Mouse (Mus musculus) erythroblast, embryonic 14.5 days (primary cell): ENCODE measurements around the gene Nsmce1. TPM values are rescaled to one million over a fixed set of nuclear protein-coding genes. Genes with fewer than 3 reads are reported as not detected.
A peak's percentile ranks its signal among the peaks of the same experiment; 100 is the strongest.

Source experiments
- H3K27me3 ChIP-seq: 2 replicates; pipeline ENCODE4 v1.6.1; 2012; ENCODE audit warnings: inconsistent platforms; ENCODE audit not compliant: control insufficient read depth
- H3K36me3 ChIP-seq: 2 replicates; pipeline ENCODE4 v1.6.1; 2012; ENCODE audit warnings: mild to moderate bottlenecking, inconsistent platforms; ENCODE audit not compliant: control insufficient read depth
- H3K4me1 ChIP-seq: 2 replicates; pipeline ENCODE4 v1.6.1; 2012; ENCODE audit warnings: inconsistent platforms; ENCODE audit not compliant: control insufficient read depth
- H3K4me3 ChIP-seq: replicated peaks from 2 replicates; pipeline ENCODE3; 2012; ENCODE audit warnings: moderate library complexity, mild to moderate bottlenecking, inconsistent platforms
- H3K9me3 ChIP-seq: 2 replicates; pipeline ENCODE4 v1.6.1; 2012; ENCODE audit warnings: low read length, inconsistent platforms, mixed read lengths; ENCODE audit not compliant: control insufficient read depth
- GATA1 ChIP-seq: IDR thresholded peaks from 2 replicates; pipeline ENCODE4 v1.6.1; 2012; ENCODE audit warnings: low read length, inconsistent platforms, mixed read lengths
- TAL1 ChIP-seq: IDR thresholded peaks from 3 replicates; pipeline ENCODE4 v1.6.1; 2012; ENCODE audit warnings: low read length, inconsistent platforms, mixed read lengths
- polyA plus RNA-seq: library from polyadenylated mRNA; stranded (reverse); fragments of >175 nt; gene quantifications from 2 replicates; pipeline ENCODE4 v1.2.3, GENCODE M21; 2012

The Nsmce1 gene
- polyA plus RNA-seq, 1 experiment, result 2.9 TPM

DNA sequence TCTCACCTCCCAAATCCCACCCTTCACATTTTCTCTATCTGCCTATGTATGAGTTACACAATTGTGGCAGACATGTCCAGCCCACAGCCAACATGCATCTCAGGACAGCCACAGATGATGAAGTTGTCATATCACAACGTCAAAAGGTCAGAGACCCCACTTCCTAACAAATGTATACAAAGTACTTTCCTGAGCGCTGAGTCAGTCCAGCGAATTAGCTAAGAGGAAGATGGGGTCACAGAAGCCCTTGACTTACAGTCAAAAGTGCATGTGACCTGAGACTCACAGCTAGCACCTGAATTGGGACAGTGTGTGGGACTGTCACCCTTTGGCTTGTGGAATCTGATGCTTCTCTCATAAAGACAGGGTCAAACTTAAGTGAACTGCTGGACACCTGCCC, 9.1 kb downstream of the Nsmce1 start:
- peaks cover 72% of the 10 kb centered on the region for H3K4me1 ChIP-seq
- H3K36me3 ChIP-seq, result peaks cover 93% of the 10 kb centered on the region
- TF ChIP-seq TAL1 (no peak), GATA1 (no peak)
- no peaks in the 10 kb centered on the region for H3K27me3 ChIP-seq
- H3K4me3 ChIP-seq, result no peak overlapping the region
- H3K9me3 ChIP-seq, result no peaks in the 10 kb centered on the region; the same call in 1 of the 2 replicates

DNA sequence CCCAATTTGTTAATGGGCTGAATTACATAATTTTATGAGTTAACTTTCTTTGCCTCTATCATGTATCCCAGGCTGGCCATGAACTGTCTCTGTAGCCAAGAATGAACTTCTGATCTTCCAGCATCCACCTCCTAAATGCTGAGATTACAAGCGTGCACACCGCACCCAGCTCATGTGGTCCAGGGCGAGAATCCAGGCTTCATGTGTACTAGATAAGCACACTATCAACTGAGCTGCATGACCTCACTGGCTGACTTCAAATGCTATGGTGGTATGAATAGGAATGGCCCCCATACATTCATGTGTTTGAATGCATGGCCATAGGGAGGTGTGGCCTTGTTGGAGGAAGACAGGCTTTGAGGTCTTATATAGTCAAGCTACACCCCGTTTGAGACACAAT, 10.9 kb downstream of the Nsmce1 start:
- H3K4me1 ChIP-seq, result peaks cover 68% of the 10 kb centered on the region
- no peaks in the 10 kb centered on the region; the same call in 1 of the 2 replicates for H3K9me3 ChIP-seq
- H3K4me3 ChIP-seq, result no peak overlapping the region
- H3K27me3 ChIP-seq, result no peaks in the 10 kb centered on the region
- peaks cover 96% of the 10 kb centered on the region for H3K36me3 ChIP-seq
- TF ChIP-seq GATA1 (no peak), TAL1 (no peak)

DNA sequence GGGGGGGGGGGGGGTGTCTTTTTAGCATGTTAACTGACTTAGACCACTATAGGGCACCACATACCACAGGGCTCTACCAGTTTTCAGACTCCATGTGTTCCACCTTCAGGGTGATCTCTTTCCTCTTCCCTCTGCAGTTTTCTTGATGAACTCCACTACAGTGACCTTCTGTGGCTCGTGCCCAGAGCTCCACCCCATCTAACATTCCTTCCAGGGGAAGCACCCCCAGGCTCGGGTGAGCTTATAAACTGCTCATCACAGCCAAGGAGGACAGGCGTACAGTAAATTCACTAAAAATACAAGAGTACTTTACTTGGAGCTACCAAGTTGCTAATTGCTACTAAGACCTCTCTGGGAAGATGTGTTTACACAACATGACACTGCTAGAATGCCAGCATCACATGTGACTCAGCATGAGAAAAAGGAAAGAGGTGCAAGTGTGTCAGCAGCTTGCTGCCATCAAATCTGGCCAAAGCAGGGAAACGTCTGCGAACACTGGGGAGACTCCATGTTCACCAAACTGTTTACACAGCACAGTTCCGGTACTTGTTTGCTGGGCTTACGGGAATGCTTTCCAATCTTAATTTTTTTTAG, 12.9 kb downstream of the Nsmce1 start:
- Histone ChIP-seq H3K27me3 (no peaks in the 10 kb centered on the region), H3K9me3 (no peaks in the 10 kb centered on the region; the same call in 1 of the 2 replicates), H3K4me3 (no peak overlapping the region), H3K4me1 (peaks cover 69% of the 10 kb centered on the region), H3K36me3 (peaks cover 96% of the 10 kb centered on the region)
- TF ChIP-seq TAL1 (no peak), GATA1 (no peak)

DNA sequence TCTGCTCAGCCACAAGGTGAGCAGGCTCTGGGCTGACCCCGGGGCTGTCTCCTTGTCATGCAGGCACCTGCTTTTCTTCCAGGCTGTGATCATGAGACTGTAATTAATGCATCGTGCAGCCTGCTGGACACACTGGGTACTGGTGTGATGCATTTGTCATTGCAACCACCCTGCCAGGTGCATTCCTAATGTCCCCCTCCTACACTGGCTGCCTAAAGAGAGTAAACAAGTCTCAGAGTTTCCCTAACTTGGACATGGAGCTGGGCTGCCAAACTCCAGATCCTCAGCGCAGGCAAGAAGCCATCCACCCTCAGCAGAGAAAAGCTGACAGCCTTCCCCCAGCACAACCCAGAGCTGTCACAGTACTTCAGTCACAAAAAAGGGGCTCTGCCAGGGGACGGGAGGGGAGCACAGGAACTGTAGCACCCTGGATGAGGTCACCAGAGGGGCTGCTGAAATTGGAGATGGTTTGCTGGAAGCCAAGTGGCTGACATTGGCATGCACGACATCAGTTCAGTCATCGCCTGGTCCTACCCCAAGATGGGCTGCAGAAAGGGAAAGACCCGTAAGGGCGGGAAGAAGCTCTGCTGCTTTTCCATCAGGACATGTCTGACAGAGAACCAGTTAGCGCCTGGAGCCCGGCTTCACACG, 15.7 kb downstream of the Nsmce1 start:
- peaks cover 90% of the 10 kb centered on the region for H3K36me3 ChIP-seq
- H3K9me3 ChIP-seq, result no peaks in the 10 kb centered on the region; the same call in 1 of the 2 replicates
- H3K4me1 ChIP-seq, result peaks cover 87% of the 10 kb centered on the region
- H3K27me3 ChIP-seq, result no peaks in the 10 kb centered on the region
- H3K4me3 ChIP-seq, result no peak overlapping the region
- no peak for TF ChIP-seq GATA1
- TF ChIP-seq TAL1, result no peak

DNA sequence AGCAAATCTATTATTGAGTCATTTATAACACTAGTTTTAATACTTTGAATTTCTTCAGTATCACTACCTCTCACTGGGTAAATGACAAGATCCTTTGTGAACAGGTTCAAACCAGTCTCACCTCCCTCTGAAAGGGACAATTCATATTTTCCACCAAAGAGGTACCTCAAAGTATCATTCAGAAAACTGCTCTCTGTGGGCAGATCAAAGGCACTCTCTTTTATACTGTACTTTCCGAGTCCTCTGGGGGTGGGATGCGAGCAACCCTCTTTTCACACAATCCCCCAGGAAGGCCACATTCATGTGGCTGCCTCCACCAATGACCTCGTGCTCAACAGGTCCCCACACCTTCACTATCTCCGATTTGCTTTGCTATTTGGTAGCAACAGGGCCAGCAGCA, 16.9 kb downstream of the Nsmce1 start:
- H3K4me3 ChIP-seq, result no peak overlapping the region
- H3K36me3 ChIP-seq, result peaks cover 91% of the 10 kb centered on the region
- H3K9me3 ChIP-seq, result no peaks in the 10 kb centered on the region; the same call in 1 of the 2 replicates

DNA sequence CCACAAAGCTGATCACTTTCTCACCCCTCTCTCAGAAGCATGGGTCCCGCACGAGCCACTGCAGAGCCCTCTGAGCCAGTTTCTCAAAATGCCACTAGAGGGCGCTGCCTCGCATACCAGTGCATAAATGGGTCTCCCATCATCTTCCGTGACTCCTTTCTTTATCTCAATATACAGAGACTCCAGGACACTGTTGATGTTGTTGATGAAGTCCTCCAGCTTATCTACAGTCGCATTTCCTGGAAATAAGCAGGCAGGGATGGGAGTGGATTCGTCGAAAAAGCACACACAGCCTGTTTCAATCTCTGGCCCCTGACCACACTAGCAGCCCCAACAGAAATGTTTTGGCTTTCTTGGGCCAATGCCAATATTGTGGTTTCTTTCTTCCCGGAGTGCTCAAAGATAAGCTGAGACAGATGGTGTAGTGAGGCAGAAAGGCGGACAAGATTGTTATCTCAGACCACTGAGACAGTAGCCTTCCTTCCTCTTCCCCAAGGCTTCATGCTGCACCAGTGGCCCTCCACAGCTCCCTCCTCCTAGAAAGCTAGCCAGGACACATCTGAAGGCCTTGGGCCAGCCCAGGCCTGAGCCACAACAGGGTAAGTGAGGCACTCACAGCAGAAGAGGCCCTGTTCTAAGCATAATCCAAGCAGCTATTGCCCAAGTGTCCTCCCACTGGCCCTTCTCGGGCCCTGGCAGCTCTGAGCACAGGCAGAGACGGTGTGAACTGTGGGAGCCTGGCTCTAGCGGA, 19.2 kb downstream of the Nsmce1 start:
- TF ChIP-seq GATA1, result peak; percentile 67
- TF ChIP-seq TAL1, result peak; percentile 63
- peaks cover 76% of the 10 kb centered on the region for H3K4me1 ChIP-seq
- no peaks in the 10 kb centered on the region for H3K9me3 ChIP-seq
- H3K36me3 ChIP-seq, result peaks cover 92% of the 10 kb centered on the region
- no peaks in the 10 kb centered on the region for H3K27me3 ChIP-seq
- peak overlapping the region; percentile 44 for H3K4me3 ChIP-seq

More for the DNA sequence above, 16.9 kb downstream of the Nsmce1 start:
- TF ChIP-seq TAL1, result no peak
- no peak for TF ChIP-seq GATA1
- Histone ChIP-seq H3K27me3 (no peaks in the 10 kb centered on the region), H3K4me1 (peaks cover 89% of the 10 kb centered on the region)

DNA sequence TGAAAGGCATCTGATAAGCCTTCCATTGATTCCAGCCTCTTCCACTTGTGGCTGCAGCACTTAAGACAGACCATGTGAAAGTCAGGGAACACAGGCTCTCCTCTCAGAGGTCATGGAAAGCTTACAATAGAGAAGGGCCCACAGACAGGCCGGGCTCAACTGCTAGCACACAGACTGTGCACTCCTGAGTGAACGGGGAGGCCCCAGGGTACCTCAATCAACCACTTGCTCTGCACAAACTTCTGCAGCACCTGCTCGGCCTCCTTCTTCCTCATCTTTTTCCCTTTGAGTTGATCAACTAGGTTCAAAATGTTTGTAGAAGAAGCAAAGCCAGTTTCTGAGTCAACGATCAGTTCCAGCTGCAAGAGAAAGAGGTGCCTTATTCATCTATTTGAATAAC, 20.5 kb downstream of the Nsmce1 start:
- H3K27me3 ChIP-seq, result no peaks in the 10 kb centered on the region
- peaks cover 67% of the 10 kb centered on the region for H3K4me1 ChIP-seq
- no peaks in the 10 kb centered on the region for H3K9me3 ChIP-seq
- no peak for TF ChIP-seq GATA1
- TF ChIP-seq TAL1, result no peak
- peaks cover 92% of the 10 kb centered on the region for H3K36me3 ChIP-seq
- no peak overlapping the region for H3K4me3 ChIP-seq

DNA sequence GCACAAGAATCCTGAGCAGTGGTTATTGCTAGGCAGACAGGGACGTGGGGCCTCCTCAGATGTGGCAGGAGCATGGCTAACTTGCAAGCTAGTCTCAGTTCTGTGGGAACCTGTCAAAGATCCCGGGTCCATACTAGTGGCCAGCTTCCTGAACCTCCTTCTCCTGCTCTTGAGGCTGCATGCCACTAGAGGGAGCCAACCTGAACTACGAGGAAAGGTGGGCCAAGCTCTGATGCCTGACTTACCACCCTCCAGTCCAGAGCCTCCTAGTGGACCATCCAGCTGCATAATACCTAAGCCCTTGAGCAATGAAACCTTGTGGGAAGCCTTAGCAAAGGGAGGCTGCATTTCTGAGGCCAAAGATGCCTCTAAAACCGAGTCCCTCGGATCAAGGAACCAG, 21.5 kb downstream of the Nsmce1 start:
- H3K36me3 ChIP-seq, result peaks cover 92% of the 10 kb centered on the region
- no peaks in the 10 kb centered on the region for H3K9me3 ChIP-seq
- H3K4me1 ChIP-seq, result peaks cover 57% of the 10 kb centered on the region
- no peak for TF ChIP-seq TAL1
- TF ChIP-seq GATA1, result no peak
- H3K4me3 ChIP-seq, result no peak overlapping the region
- H3K27me3 ChIP-seq, result no peaks in the 10 kb centered on the region

DNA sequence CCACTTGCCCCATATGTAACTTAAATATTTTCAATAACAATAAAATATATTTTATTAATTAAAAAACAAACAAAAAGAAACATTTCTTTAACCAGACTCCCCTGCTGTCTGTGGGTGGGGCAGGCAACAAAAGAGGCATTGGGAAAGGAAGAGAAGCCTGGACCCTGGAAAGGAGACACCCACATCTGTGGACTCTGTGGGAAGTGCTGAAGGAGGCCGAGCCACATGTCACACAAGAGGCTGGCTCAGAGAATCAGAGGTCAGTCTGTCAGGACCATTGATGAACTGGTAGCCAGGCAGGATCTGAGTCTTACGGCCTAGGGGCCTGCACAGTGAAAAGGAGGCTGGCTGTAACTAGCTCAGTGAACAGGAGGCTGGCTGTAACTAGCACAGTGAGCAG, 29.2 kb downstream of the Nsmce1 start:
- no peak overlapping the region for H3K4me3 ChIP-seq
- H3K36me3 ChIP-seq, result peaks cover 68% of the 10 kb centered on the region
- no peaks in the 10 kb centered on the region for H3K27me3 ChIP-seq
- no peaks in the 10 kb centered on the region for H3K9me3 ChIP-seq
- TF ChIP-seq TAL1, result no peak
- TF ChIP-seq GATA1, result no peak
- no peaks in the 10 kb centered on the region for H3K4me1 ChIP-seq
